Mouse (Mus musculus) liver, adult 2 months (tissue): Measurements from ENCODE around the gene Dnajb5.
A peak's percentile ranks its signal among the peaks of the same experiment; 100 is the strongest.

Experiments
- CTCF ChIP-seq: fragments of 200-500 bp; IDR thresholded peaks from 2 replicates; pipeline ENCODE4 v1.5.1; 2011; ENCODE audit warnings: low read depth, low read length, control low read depth
- POLR2A ChIP-seq: fragments of 200-500 bp; IDR thresholded peaks from 2 replicates; pipeline ENCODE4 v1.6.1; 2011; ENCODE audit warnings: low read length, control low read depth; ENCODE audit not compliant: insufficient read depth; ENCODE audit errors: extremely low read depth

- TF ChIP-seq POLR2A (no peak), CTCF (peak; percentile 15; the same call in 1 of the 2 replicates)
Measured at GRCm38 (mm10) chr4:42933630-42934029, 16.0 kb upstream of the Dnajb5 start.
